Mouse (Mus musculus): ENCODE data around the gene Tinag.
"Not testable (repeated sequence)": the region's sequence is repeated elsewhere in the genome, so short reads cannot be mapped to it uniquely, and the experiment has no call there.

The Tinag gene

DNA sequence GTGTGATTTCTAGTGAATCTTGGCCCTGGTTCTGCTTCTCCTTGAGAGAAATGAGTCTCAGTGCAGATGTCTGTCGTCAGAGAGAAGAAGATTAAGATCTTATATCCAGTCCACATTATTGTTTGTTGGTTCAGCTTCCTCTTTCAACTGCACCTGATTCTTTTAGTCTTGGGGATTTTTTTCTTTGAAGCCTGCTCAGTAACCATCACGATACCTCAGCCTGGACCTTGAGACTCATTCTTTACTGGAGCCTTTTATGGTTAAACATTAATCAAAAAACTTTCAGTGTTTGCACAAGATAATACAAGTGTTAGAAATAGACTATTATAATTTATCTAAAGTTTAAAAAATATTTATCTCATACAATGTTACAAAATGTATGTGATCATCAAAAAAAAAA is at the start of gene Tinag:
Tinag (minus strand) TSS at position 210 of the 400 bp plus-strand sequence.
- no peak for DNase-seq

DNA sequence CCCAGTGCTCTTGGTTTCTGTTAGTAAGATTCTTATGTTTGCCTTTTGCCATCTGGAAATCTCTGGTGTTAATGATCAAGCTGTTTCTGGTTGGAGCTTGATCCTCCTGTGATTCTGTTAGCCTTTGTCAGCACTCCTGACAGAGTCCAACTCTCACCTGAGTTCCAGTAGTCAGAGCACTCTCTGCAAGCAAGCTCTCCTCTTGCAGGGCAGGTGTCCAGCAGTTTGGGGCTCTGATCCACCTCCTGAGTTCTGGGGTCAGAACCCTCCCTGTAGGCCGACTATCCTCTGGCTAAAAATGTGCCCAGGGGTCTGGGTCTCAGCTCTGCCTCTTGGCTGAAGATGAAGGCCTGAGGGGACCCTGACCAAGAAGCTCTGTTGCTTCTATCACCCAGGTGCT is 37.6 kb upstream of the Tinag start:
- DNase-seq, result not testable (repeated sequence)

DNA sequence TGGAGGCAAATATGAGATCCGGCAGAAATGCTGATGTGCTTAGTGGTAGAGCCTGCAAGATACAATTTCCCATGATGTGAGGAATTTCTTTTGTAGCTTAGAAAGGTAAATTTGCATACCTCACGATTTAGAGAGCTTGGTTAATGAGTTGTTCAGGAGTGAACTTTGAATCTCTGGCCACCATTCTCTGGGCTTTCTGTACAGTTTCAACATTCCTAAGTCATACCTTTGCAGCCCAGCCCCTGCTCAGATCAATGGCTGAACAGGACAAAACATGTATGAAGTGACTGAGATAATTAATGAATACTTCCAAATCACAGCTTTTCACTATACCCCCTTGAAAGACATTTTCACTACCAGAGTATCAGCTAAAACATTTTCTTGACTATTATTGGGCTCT is 26.1 kb upstream of the Tinag start:
- DNase-seq, result no peak

DNA sequence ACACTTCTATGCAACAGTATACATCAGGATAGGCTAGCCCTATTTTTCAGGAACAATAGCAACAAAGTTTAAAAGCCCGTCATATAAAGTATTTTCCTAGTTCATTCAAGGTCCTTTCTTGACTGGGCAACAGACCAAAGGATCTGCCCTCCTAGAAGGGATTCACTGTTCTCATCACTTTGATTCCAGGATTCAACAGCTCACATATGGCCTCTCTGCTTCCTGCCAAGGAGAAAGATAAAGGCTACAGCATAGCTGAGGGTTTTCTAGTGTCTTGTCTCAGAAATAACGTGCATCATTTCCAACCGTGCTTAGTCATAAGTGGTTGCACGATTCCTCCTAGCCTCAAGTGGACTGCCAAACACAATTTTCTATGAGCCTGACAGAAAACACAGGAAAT is 11.0 kb upstream of the Tinag start:
- DNase-seq, result no peak

DNA sequence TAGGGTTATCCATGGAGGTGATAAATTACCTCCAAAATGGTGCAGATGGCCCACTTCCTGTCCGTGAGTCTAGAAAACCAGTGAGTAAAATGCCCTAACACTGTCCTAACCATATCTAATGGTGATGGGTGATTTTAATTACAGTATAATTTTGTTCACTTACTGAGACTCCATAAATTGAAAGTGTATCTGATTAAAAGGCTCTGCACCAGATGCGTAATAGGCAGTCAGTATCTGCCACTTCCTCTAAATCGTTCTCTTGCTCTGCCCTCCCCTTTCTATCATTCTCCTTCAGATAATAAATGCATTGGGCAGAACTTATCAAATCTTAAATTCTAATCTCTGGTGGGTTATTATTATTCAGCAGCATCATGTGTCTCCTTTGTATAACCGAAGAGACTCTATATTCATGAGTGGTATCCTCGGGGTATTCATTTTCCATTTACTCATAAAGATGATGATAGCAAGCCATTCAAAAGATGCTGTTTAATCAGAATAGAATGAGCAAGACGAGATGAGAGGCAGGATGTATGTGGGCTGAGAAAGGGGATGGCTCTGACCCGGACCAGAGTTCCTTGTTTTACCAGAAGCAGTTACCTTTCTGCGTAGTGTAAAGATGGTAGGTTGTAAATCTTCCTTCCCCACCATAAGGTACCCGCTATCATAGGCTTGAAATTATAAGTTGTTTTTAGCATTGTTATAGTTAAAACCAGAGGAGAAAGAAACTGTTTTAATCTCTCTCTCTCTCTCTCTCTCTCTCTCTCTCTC is 9.0 kb upstream of the Tinag start:
- DNase-seq, result no peak

DNA sequence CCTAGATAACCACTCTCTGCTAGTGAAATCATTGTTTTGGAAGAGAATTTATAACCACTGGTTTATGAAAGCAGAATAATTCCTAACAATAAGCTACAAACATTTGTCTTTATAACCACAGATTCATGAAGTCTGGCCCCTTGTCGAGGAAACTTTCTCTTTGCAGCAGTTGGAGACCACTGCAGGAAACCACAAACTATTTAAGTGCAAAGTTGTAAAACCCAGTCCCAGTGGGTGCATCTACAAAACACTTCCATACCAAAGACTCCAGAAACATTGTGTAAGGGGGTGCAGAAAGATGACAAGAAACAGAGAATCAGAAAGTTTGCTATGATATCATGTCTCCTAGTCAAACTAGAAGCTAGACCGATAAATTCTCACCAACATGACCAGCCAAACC is 5.8 kb upstream of the Tinag start:
- no peak for DNase-seq

DNA sequence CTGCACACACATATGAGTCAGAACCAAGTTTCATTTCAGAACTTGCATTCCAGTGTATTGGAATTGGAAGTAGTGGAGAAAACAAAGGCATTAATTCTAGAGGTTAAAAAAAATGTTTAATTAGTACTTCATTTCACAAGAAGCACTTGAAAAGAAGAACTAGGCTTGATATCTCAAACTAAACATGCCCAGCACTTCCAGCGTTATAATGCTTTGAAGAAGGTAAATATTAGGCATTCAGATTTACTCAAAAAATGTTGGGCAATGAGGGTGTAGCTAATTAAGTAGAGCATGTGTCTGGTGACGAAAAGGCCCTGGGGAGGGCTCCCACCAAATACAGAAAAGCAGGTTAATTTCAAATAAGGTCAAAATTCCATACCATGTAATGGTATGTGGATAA is 4.1 kb upstream of the Tinag start:
- DNase-seq, result no peak

DNA sequence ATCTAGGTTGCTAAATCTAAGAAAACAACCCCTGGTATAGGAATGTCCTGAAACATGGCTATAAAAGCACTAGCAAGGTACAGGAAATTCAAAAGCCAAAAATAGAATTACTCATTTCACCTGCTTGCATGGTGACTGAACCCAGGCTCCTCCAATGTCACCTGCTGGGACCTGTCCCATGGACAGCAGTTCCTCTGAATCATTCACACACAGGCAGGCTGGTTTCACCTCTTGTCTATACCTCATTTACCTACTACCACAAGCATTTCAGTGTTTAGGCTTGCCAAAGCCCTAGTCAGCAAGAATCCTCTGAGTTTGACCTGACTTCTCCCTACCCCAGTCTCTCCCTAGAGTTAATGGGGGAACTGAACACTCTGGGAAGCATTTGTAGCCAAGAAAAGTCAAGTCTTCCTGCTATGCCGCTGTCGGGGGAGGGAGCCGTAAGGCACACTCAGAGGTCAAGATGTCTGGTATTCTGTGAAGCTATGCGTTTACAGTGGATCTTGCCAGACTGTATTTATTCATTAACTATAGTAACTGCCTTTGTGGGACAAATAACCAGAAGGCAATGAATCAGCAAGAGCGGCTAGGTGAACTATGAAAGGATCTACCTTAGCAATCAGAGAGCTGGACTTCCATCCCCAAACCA is 597 bp upstream of the Tinag start:
- DNase-seq, result no peak

DNA sequence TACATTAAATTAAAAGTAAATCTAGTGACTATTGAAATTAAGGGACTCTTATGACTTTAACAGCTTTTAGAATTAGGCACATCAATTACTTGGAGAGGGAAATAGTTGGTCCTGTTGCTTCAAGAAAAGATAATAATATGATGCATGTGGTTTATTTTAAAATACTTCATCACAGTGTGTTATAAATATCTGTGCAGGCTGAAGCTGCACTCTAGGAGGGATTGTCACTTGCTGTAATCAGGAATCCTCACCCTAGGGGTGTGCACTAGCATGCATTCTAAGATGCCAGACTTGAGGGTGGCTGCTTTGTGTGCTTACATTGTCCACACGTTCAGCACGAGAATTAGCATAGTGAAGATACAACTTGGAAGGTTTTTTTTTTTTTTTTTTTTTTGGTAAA is 10.2 kb downstream of the Tinag start:
- DNase-seq, result no peak

DNA sequence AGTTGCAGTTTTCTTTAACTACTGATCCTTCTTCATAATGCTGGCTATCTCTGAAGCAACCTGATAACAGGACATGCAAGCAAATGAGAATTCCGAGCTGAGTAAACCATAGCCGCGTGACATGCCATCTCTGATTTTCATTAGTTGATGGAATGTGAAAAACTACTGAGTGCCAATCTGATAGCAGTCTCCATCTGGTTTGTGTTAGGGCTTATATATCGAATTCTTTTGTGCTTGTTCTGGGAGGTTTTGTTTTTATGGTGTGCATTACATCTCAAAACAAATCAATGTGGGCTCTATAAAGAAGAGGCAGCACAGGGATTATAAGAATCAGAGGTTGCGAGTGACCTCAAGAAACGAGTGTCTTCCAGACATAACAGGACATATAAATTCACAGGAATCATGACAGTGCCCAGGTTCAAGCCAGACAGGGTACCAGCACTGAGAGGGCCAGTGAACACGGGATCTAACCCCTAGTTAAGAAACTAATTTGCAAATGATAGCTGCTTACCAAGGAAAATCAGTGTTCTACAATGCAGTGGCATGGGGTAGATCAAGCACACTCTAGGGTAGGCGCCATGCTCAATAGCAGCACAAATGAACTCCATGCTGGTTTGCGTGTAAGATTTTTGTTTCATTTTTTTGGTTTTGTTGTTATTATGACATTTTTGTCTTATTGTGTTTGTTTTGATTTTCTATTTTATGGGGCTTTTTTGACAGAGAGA is 13.0 kb downstream of the Tinag start:
- DNase-seq, result no peak

DNA sequence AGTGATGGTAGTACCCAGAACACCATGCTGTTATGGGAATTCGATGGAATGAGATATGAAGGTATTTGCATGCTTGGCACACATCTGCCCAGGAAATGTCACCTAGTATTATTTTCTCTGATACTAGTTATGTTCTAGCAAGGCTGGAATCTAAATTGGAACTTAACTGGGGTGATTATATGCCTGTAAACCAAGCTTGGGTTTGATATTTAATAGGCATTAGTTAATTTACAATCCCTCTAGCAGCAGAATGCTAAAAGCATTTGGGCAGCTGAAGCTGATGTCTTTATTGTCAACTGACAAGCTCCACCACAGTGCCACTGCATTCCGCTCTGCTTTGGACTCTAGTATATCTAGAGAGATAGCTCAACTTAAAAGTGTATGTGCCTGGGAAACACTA is 20.3 kb downstream of the Tinag start:
- DNase-seq, result no peak

DNA sequence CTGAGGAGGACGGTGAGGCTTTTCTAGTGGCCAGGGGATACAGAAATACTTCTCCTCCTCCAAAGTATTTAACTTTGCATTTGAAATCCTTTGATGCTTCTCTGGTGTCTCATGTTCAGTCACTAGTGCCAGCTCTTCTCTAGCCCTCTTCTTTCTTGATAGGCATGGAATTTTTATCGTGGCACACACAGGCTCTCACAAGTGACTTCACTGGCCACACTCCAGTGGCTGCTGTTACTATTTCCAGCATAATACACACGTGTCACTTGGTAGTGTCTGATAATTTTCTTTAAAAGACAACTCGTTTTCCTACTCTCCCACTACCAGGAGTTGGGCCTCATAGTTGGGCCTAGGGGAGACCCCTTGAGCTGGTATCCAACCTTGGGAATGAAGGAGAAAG is 26.7 kb downstream of the Tinag start:
- DNase-seq, result no peak

DNA sequence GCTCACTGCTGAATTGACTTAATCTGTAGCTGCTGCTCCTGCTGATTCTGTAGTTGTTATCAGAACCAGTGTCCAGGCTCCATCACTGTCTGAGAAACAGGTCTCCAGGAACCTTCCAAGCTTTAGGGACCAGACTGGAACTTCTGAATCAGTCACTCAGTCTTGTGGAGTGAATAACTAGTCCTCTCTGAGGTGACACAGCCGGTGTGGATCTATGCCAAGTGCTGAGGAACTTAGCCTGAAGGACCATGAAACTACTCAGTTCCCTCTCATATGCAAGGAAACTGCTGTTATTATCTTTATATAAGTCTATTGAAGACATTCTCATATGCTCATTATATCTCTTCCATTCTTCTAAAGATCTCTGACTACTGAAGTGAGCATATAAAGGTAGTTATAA is 49.6 kb downstream of the Tinag start:
- no peak for DNase-seq

DNA sequence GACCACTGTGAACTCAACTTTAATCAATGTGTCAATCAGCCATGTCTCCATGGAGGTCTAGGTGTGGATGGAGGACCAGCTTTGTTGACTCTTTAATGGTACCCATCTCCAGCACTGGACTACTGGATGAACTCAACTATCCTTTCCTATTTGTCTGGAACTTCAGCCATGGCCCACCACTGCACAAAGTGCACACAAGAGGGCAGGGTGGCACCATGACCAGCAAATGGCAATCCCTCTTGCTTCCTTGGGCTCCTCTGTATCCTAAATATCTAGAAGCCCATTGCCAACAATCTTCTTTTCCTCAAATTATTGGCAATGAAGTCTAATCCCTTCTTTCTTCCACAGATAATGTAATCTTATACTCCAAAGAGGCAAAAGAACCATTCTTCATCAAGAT is 55.6 kb downstream of the Tinag start:
- DNase-seq, result no peak

DNA sequence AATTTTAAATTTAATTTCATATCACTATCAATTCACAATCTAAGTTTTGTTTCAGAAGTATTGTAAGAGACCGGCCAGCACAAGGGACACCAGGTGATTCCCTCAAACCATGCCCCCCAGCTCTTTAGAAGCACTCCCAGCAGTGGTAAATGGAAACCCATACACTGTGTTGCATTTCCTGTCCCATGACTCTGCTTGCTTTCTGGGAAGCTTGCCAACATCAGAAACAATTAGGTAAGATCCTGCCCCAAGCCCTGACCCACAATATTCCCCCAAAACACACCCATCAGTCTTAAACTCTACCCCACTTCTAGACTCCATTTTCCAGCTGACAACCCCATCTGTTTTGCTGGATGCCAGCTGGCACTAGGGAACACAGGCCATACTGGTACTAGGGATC is 110.8 kb downstream of the Tinag start:
- no peak for DNase-seq

DNA sequence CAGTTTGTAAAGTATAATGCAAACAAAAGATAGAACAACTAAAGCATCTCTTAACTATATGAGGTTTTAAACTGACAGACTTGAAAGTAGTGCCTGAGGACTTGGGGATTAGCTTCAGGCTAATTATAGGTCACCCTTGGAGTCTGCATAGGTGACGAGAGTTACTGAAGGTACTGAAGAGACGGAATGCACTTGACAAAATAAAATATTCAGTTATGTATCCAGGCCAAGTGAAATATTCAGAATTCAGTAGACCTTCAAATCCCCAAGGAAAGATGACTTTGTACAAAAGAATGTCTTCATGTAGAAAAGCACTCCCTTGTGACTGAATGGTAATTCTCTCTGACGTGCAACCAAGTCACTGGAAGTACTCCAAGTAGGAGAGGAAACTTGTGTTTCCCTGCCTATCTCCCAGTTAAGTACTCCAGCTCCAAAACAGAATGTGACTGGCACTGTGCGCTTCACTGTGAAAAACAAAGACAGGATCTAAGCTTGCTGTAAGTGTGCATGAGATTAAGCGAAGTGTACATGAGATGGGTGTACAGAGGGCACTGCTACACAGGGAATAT is 130.4 kb downstream of the Tinag start:
- DNase-seq, result no peak
